In the genomic region with DNA sequence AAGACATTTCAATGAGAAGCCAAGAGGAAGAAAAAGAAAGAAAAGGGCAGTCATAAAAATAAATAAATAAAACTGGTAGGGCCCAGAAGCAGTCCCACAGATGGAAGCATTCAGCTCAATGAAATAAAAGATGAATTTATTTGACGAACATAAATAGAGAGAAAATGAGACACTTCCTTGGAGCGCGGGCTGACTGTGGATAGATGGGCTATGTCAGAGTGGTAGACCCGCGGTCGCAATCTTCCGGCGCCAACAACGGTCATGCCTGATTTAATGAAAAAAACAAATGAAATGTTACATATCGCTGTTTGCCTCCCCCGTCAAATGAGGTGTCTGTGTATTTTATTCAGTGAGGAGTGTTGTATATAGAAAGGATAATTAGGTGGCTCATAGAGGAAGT, we compare ENCODE assay signal across 31 mouse cellular contexts. TPM values are rescaled to one million over a fixed set of nuclear protein-coding genes. Genes with fewer than 3 reads are reported as not detected.
"Had no signal": no experiment of that assay in that cellular context is flagged by ENCODE, and none has a peak within 500 bp of the region (broad histone marks: within the 10 kb centered on the region; RNA-seq: fewer than 3 reads in every experiment).

No protein-coding gene starts in this region.

- H3K27me3 ChIP-seq: heart, embryonic 13.5 days; heart, embryonic 15.5 days; hindbrain, embryonic 13.5 days; hindbrain, embryonic 15.5 days; kidney, embryonic 15.5 days; limb, embryonic 13.5 days; limb, embryonic 15.5 days had no signal

- H3K4me2 ChIP-seq: heart, embryonic 11.5 days; heart, embryonic 13.5 days; heart, embryonic 15.5 days; hindbrain, embryonic 13.5 days; hindbrain, embryonic 15.5 days; kidney, embryonic 15.5 days; limb, embryonic 13.5 days; limb, embryonic 15.5 days had no signal

- ATAC-seq: forebrain, postnatal 0 days; hindbrain, postnatal 0 days; intestine, embryonic 16.5 days had no signal

- DNase-seq: forebrain, postnatal 0 days; gastrocnemius, postnatal 14 days; gastrocnemius, postnatal 36 days; heart, adult 18-20 months; heart, postnatal 14 days; heart, postnatal 36 days; kidney, adult 11 months; kidney, adult 2 months; kidney, adult 9 months; kidney, postnatal 14 days; kidney, postnatal 36 days; layer of hippocampus, adult 9-11 months; layer of hippocampus, postnatal 36 days; left cerebral cortex, postnatal 4 days had no signal

- H3K9ac ChIP-seq: forebrain, postnatal 0 days; heart, embryonic 13.5 days; heart, embryonic 15.5 days; hindbrain, embryonic 13.5 days; hindbrain, embryonic 15.5 days; kidney, embryonic 15.5 days; limb, embryonic 13.5 days; limb, embryonic 15.5 days had no signal

- H3K36me3 ChIP-seq: heart, embryonic 13.5 days; heart, embryonic 15.5 days; hindbrain, embryonic 13.5 days; hindbrain, embryonic 15.5 days; kidney, embryonic 15.5 days; limb, embryonic 13.5 days; limb, embryonic 15.5 days had no signal

- H3K27ac ChIP-seq: heart, embryonic 13.5 days; heart, embryonic 15.5 days; hindbrain, embryonic 13.5 days; hindbrain, embryonic 15.5 days; hindbrain, postnatal 0 days; kidney, embryonic 15.5 days; limb, embryonic 13.5 days; limb, embryonic 15.5 days had no signal

- H3K4me1 ChIP-seq: heart, embryonic 13.5 days; heart, embryonic 15.5 days; hindbrain, embryonic 15.5 days; kidney, embryonic 15.5 days; limb, embryonic 13.5 days; limb, embryonic 15.5 days had no signal

- H3K4me3 ChIP-seq: heart, embryonic 13.5 days; heart, embryonic 15.5 days; hindbrain, embryonic 13.5 days; hindbrain, embryonic 15.5 days; kidney, embryonic 15.5 days; limb, embryonic 13.5 days; limb, embryonic 15.5 days had no signal

- H3K9me3 ChIP-seq: heart, embryonic 13.5 days; heart, embryonic 15.5 days; hindbrain, embryonic 13.5 days; hindbrain, embryonic 15.5 days; kidney, embryonic 15.5 days; limb, embryonic 13.5 days; limb, embryonic 15.5 days had no signal

RNA-seq across cellular contexts. Expression of gene 3110018I06Rik, which starts 22.7 kb away (rescaled TPM):
- polyA plus RNA-seq: forebrain, postnatal 0 days; gonadal fat pad, adult 2 months; heart, embryonic 11.5 days; heart, embryonic 13.5 days; heart, embryonic 15.5 days; heart, postnatal 0 days; hindbrain, embryonic 11.5 days; hindbrain, embryonic 13.5 days; hindbrain, embryonic 15.5 days; hindbrain, postnatal 0 days; intestine, embryonic 14.5 days; intestine, embryonic 16.5 days; kidney, adult 2 months; kidney, embryonic 15.5 days; large intestine, adult 2 months; limb, embryonic 11.5 days; limb, embryonic 13.5 days; limb, embryonic 15.5 days; liver, adult 2 months had no signal
